Mouse (Mus musculus) MEL (cell line): ENCODE measurements around the gene Zfp426.

ENCODE experiments used
- CTCF ChIP-seq, 3 experiments: IDR thresholded peaks in 2 of 3; conservative IDR thresholded peaks in 1 of 3; 2 replicates each; pipeline ENCODE4 v1.5.1; 2011 to 2012; ENCODE audit warnings: low read length in 3 of 3, low read depth in 2 of 3, mild to moderate bottlenecking in 2 of 3, improper control_type of control experiment in 1 of 3, inconsistent platforms in 1 of 3, mixed read lengths in 1 of 3, moderate library complexity in 1 of 3; ENCODE audit not compliant: control insufficient read depth in 1 of 3, insufficient read depth in 1 of 3, poor library complexity in 1 of 3, severe bottlenecking in 1 of 3
- EP300 ChIP-seq, 2 experiments: IDR thresholded peaks; 2 replicates each; pipeline ENCODE4 v1.6.1; 2011; ENCODE audit warnings: improper control_type of control experiment in 2 of 2, low read length in 2 of 2, low read depth in 1 of 2, mild to moderate bottlenecking in 1 of 2
- GATA1 ChIP-seq: IDR thresholded peaks from 2 replicates; pipeline ENCODE4 v1.6.1; 2011; ENCODE audit warnings: low read depth, low read length, improper control_type of control experiment
- KAT2A ChIP-seq: conservative IDR thresholded peaks from 2 replicates; pipeline ENCODE4 v1.6.1; 2012; ENCODE audit warnings: low read depth, low read length, improper control_type of control experiment, inconsistent platforms
- MAFK ChIP-seq: IDR thresholded peaks from 2 replicates; pipeline ENCODE4 v1.6.1; 2011; ENCODE audit warnings: low read depth, mild to moderate bottlenecking, low read length, improper control_type of control experiment, borderline replicate concordance
- MAX ChIP-seq: IDR thresholded peaks from 2 replicates; pipeline ENCODE4 v1.6.1; 2011; ENCODE audit warnings: low read length, improper control_type of control experiment
- POLR2A ChIP-seq, 2 experiments: IDR thresholded peaks; 2 replicates each; pipeline ENCODE4 v1.6.1; 2011 to 2012; ENCODE audit warnings: low read length in 2 of 2, mild to moderate bottlenecking in 2 of 2, control low read depth in 1 of 2, improper control_type of control experiment in 1 of 2, low read depth in 1 of 2, moderate library complexity in 1 of 2; ENCODE audit not compliant: control insufficient read depth in 1 of 2, insufficient read depth in 1 of 2, poor library complexity in 1 of 2
- SIN3A ChIP-seq: IDR thresholded peaks from 2 replicates; pipeline ENCODE4 v1.6.1; 2012; ENCODE audit warnings: low read length, improper control_type of control experiment, inconsistent platforms
- USF1 ChIP-seq: IDR thresholded peaks from 2 replicates; pipeline ENCODE4 v1.6.1; 2014; ENCODE audit warnings: low read depth, mild to moderate bottlenecking, inconsistent platforms, low read length, improper control_type of control experiment, moderate library complexity
- ZC3H11A ChIP-seq: IDR thresholded peaks from 2 replicates; pipeline ENCODE4 v1.6.1; 2012; ENCODE audit warnings: low read depth, mild to moderate bottlenecking, inconsistent platforms, low read length, improper control_type of control experiment
- ZKSCAN1 ChIP-seq: IDR thresholded peaks from 2 replicates; pipeline ENCODE4 v1.6.1; 2012; ENCODE audit warnings: low read depth, mild to moderate bottlenecking, inconsistent platforms, low read length, improper control_type of control experiment, moderate library complexity
- ZMIZ1 ChIP-seq: IDR thresholded peaks from 2 replicates; pipeline ENCODE4 v1.6.1; 2012; ENCODE audit warnings: low read depth, mild to moderate bottlenecking, inconsistent platforms, low read length, improper control_type of control experiment, moderate library complexity
- ZNF384 ChIP-seq: IDR thresholded peaks from 2 replicates; pipeline ENCODE4 v1.6.1; 2012; ENCODE audit warnings: low read depth, mild to moderate bottlenecking, inconsistent platforms, low read length, improper control_type of control experiment

DNA sequence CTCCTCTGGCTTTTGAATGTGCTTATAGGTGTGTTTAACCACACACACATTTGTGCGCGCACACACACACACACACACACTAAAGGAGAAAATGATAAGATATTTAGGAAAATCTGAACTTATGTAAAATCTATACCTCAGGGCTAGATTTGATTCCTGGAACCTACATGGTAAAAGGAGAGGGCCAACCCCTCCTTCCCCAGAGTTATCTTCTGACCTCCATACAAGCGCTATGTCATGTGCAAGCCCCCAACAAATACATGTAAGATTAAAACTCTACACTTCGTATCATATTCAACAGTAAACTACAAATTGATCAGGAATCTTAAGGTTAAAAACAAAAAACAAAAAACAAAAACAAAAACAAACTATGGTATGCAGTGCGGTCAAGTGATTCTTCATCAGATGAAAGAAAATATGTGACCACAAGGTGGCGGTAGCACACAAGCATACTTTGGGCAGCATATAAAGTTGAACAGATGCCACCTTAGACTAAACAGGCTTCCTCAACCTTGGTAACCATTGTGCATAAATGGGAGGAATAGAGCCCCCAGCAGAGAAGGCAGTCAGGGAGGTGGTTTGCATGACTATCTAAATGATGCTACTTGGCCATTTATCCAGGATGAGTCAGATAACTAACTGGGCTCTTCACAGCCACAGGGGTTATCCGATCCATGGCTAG is 25.6 kb downstream of the Zfp426 start:
- TF ChIP-seq ZNF384 (peak; percentile 35; the same call in 1 of the 2 replicates), GATA1 (no peak), POLR2A (IDR thresholded peaks at IDR 0.05; ENCODE audit: control insufficient read depth in 1 of 2, insufficient read depth in 1 of 2, low read depth in 1 of 2, low read length in 2 of 2, poor library complexity in 1 of 2) (no peak), EP300 (IDR thresholded peaks at IDR 0.05; ENCODE audit: low read depth in 1 of 2, low read length in 2 of 2) (no peak), CTCF (IDR thresholded peaks at IDR 0.05 in 2 of 3, conservative IDR thresholded peaks at IDR 0.05 in 1 of 3; ENCODE audit: control insufficient read depth in 1 of 3, insufficient read depth in 1 of 3, low read depth in 2 of 3, low read length in 3 of 3, poor library complexity in 1 of 3, severe bottlenecking in 1 of 3) (peak; percentile 78 to 100 (median 99)), MAX (no peak; the same call in 1 of the 2 replicates), SIN3A (peak; percentile 72), KAT2A (no peak), ZC3H11A (peak; percentile 98), ZKSCAN1 (no peak), ZMIZ1 (no peak; the same call in 1 of the 2 replicates), USF1 (no peak), MAFK (no peak)
